Mouse (Mus musculus) liver, embryonic 13.5 days (tissue): Measurements from ENCODE around the gene B3glct. TPM values are rescaled to one million over a fixed set of nuclear protein-coding genes. Genes with fewer than 3 reads are reported as not detected.
A peak's percentile ranks its signal among the peaks of the same experiment; 100 is the strongest.

Source experiments
- ATAC-seq: fragments of 200-750 bp; cut with Nextera tagmentation; 2 replicates; pipeline ENCODE4 v1.8.0; 2017; ENCODE audit warnings: low read depth, mild to moderate bottlenecking, moderate number of reproducible peaks, moderate library complexity
- DNase-seq: peaks from one replicate; pipeline ENCODE4 v3.0.0; 2022
- H3K27ac ChIP-seq: fragments of 300-500 bp; sonication (generic); 2 replicates; pipeline ENCODE4 v1.5.1; 2015; ENCODE audit warnings: moderate library complexity, mild to moderate bottlenecking, inconsistent platforms
- H3K27me3 ChIP-seq: fragments of 300-500 bp; sonication (generic); 2 replicates; pipeline ENCODE4 v1.6.1; 2015; ENCODE audit warnings: mild to moderate bottlenecking, inconsistent platforms
- H3K36me3 ChIP-seq: fragments of 300-500 bp; sonication (generic); 2 replicates; pipeline ENCODE4 v1.6.1; 2015; ENCODE audit warnings: mild to moderate bottlenecking, inconsistent platforms
- H3K4me1 ChIP-seq: fragments of 300-500 bp; sonication (generic); replicated peaks from 2 replicates; pipeline ENCODE4 v1.6.1; 2015; ENCODE audit warnings: inconsistent platforms
- H3K4me2 ChIP-seq: fragments of 300-500 bp; sonication (generic); 2 replicates; pipeline ENCODE4 v1.6.1; 2015; ENCODE audit warnings: inconsistent platforms, mild to moderate bottlenecking, moderate library complexity
- H3K4me3 ChIP-seq: fragments of 300-500 bp; sonication (generic); replicated peaks from 2 replicates; pipeline ENCODE4 v1.5.1; 2015; ENCODE audit warnings: mild to moderate bottlenecking, inconsistent platforms
- H3K9ac ChIP-seq: fragments of 300-500 bp; sonication (generic); 2 replicates; pipeline ENCODE4 v1.6.1; 2015; ENCODE audit warnings: mild to moderate bottlenecking, inconsistent platforms
- H3K9me3 ChIP-seq: fragments of 300-500 bp; sonication (generic); replicated peaks from 2 replicates; pipeline ENCODE4 v1.6.1; 2016; ENCODE audit warnings: inconsistent platforms
- WGBS: fragments of 180-500 bp; shearing (Covaris S2); methylation state at CpG from one replicate; pipeline ENCODE4 v1.1.7; 2015; ENCODE audit not compliant: insufficient replicate concordance; 5-methylcytosine and 5-hydroxymethylcytosine counted together
- polyA plus RNA-seq: library from polyadenylated mRNA; unstranded; fragments of >200 nt; fragmentation: Nextera tagmentation; extraction: Ambion mirVana; gene quantifications from 2 replicates; pipeline ENCODE4 v1.2.1, GENCODE M21; 2015

Gene B3glct
- polyA plus RNA-seq, 1 experiment from 2014 or later = 4.5 TPM

- no peaks in the 10 kb centered on the region for H3K9me3 ChIP-seq
- DNase-seq (no peak), ATAC-seq (no peak)
- peaks cover 4% of the 10 kb centered on the region; the same call in 1 of the 2 replicates for H3K27me3 ChIP-seq
- 75% methylated on average over 3 of the region's 3 CpGs for WGBS
- H3K9ac ChIP-seq = no peak overlapping the region
- H3K4me1 ChIP-seq = peaks cover 14% of the 10 kb centered on the region
- H3K4me3 ChIP-seq = no peak overlapping the region
- no peak overlapping the region for H3K4me2 ChIP-seq
- no peak overlapping the region for H3K27ac ChIP-seq
- H3K36me3 ChIP-seq = no peaks in the 10 kb centered on the region
Measured at GRCm38 (mm10) chr5:149677196-149677595, 834 bp upstream of the B3glct start.

GRCm38 (mm10) chr5:149678990-149679348 lies 939 bp downstream of the B3glct start:
- Histone ChIP-seq H3K36me3 (no peaks in the 10 kb centered on the region), H3K4me1 (peaks cover 14% of the 10 kb centered on the region), H3K9ac (peak overlapping the region; percentile 83), H3K9me3 (no peaks in the 10 kb centered on the region), H3K27ac (no peak overlapping the region), H3K4me2 (peak overlapping the region; percentile 98), H3K4me3 (peak overlapping the region; percentile 75), H3K27me3 (peaks cover 4% of the 10 kb centered on the region; the same call in 1 of the 2 replicates)
- ATAC-seq (peak; percentile 3; the same call in 1 of the 2 replicates), DNase-seq (no peak)
- 4% methylated on average over 15 of the region's 15 CpGs for WGBS

GRCm38 (mm10) chr5:149679362-149679761 lies 1.3 kb downstream of the B3glct start:
- no peak for DNase-seq
- H3K4me3 ChIP-seq = peak overlapping the region; percentile 75
- WGBS = 25% methylated on average over 12 of the region's 12 CpGs
- no peak overlapping the region for H3K27ac ChIP-seq
- H3K9ac ChIP-seq = peak overlapping the region; percentile 83
- H3K4me2 ChIP-seq = peak overlapping the region; percentile 98
- ATAC-seq = no peak
- H3K4me1 ChIP-seq = peaks cover 14% of the 10 kb centered on the region
- peaks cover 4% of the 10 kb centered on the region; the same call in 1 of the 2 replicates for H3K27me3 ChIP-seq
- H3K9me3 ChIP-seq = no peaks in the 10 kb centered on the region
- no peaks in the 10 kb centered on the region for H3K36me3 ChIP-seq

GRCm38 (mm10) chr5:149679886-149680285 lies 1.9 kb downstream of the B3glct start:
- peaks cover 14% of the 10 kb centered on the region for H3K4me1 ChIP-seq

GRCm38 (mm10) chr5:149680946-149681345 lies 2.9 kb downstream of the B3glct start:
- ATAC-seq = no peak
- Histone ChIP-seq H3K4me1 (peaks cover 14% of the 10 kb centered on the region), H3K36me3 (no peaks in the 10 kb centered on the region), H3K27me3 (peaks cover 4% of the 10 kb centered on the region; the same call in 1 of the 2 replicates), H3K9ac (no peak overlapping the region), H3K4me3 (no peak overlapping the region), H3K4me2 (no peak overlapping the region), H3K9me3 (no peaks in the 10 kb centered on the region), H3K27ac (no peak overlapping the region)
- DNase-seq = no peak
- WGBS = 64% methylated on average over 5 of the region's 5 CpGs

More at GRCm38 (mm10) chr5:149679886-149680285, 1.9 kb downstream of the B3glct start:
- no peak overlapping the region for H3K4me3 ChIP-seq
- no peak overlapping the region for H3K27ac ChIP-seq
- no peaks in the 10 kb centered on the region for H3K9me3 ChIP-seq
- no peak overlapping the region for H3K4me2 ChIP-seq
- no peak for ATAC-seq
- H3K36me3 ChIP-seq = no peaks in the 10 kb centered on the region
- no peak overlapping the region for H3K9ac ChIP-seq
- H3K27me3 ChIP-seq = peaks cover 4% of the 10 kb centered on the region; the same call in 1 of the 2 replicates
- 66% methylated on average over 7 of the region's 7 CpGs for WGBS
- DNase-seq = no peak

GRCm38 (mm10) chr5:149689860-149690259 lies 11.8 kb downstream of the B3glct start:
- 44% methylated on average over 5 of the region's 5 CpGs for WGBS
- Histone ChIP-seq H3K9ac (no peak overlapping the region), H3K9me3 (no peaks in the 10 kb centered on the region), H3K27ac (no peak overlapping the region), H3K36me3 (no peaks in the 10 kb centered on the region), H3K4me2 (no peak overlapping the region), H3K4me1 (0 out of 2 replicates have a peak, but pooled peaks cover 2% of the 10 kb centered on the region), H3K4me3 (no peak overlapping the region), H3K27me3 (no peaks in the 10 kb centered on the region)
- no peak for ATAC-seq
- DNase-seq = no peak

- peaks cover 8% of the 10 kb centered on the region; the same call in 1 of the 2 replicates for H3K36me3 ChIP-seq
- WGBS = 77% methylated on average over 11 of the region's 11 CpGs
- H3K9ac ChIP-seq = no peak overlapping the region
- H3K9me3 ChIP-seq = no peaks in the 10 kb centered on the region
- no peak for DNase-seq
- no peaks in the 10 kb centered on the region for H3K27me3 ChIP-seq
- H3K4me1 ChIP-seq = 0 out of 2 replicates have a peak, but pooled peaks cover 2% of the 10 kb centered on the region
- H3K4me2 ChIP-seq = no peak overlapping the region
- H3K27ac ChIP-seq = no peak overlapping the region
- ATAC-seq = no peak
- no peak overlapping the region for H3K4me3 ChIP-seq
Measured at GRCm38 (mm10) chr5:149692548-149692947, 14.5 kb downstream of the B3glct start.

- Histone ChIP-seq H3K27ac (no peak overlapping the region), H3K9me3 (no peaks in the 10 kb centered on the region), H3K27me3 (no peaks in the 10 kb centered on the region), H3K4me1 (0 out of 2 replicates have a peak, but pooled peaks cover 2% of the 10 kb centered on the region), H3K36me3 (peaks cover 8% of the 10 kb centered on the region; the same call in 1 of the 2 replicates), H3K4me3 (no peak overlapping the region), H3K9ac (no peak overlapping the region), H3K4me2 (no peak overlapping the region)
- no peak for DNase-seq
- ATAC-seq = no peak
- WGBS = 52% methylated on average over 2 of the region's 2 CpGs
Measured at GRCm38 (mm10) chr5:149693200-149693599, 15.2 kb downstream of the B3glct start.

GRCm38 (mm10) chr5:149693968-149694367 lies 15.9 kb downstream of the B3glct start:
- no peak for ATAC-seq

GRCm38 (mm10) chr5:149695077-149695750 lies 17.2 kb downstream of the B3glct start:
- no peaks in the 10 kb centered on the region for H3K9me3 ChIP-seq
- no peak overlapping the region for H3K27ac ChIP-seq
- H3K27me3 ChIP-seq = no peaks in the 10 kb centered on the region
- H3K9ac ChIP-seq = no peak overlapping the region
- no peak overlapping the region for H3K4me3 ChIP-seq
- WGBS = 62% methylated on average over 18 of the region's 18 CpGs
- no peaks in the 10 kb centered on the region for H3K4me1 ChIP-seq
- H3K4me2 ChIP-seq = peak overlapping the region; percentile 17; the same call in 1 of the 2 replicates
- peaks cover 8% of the 10 kb centered on the region; the same call in 1 of the 2 replicates for H3K36me3 ChIP-seq
- DNase-seq (no peak), ATAC-seq (no peak)

More at GRCm38 (mm10) chr5:149693968-149694367, 15.9 kb downstream of the B3glct start:
- H3K36me3 ChIP-seq = peaks cover 8% of the 10 kb centered on the region; the same call in 1 of the 2 replicates
- H3K4me2 ChIP-seq = no peak overlapping the region
- WGBS = 70% methylated on average over 3 of the region's 3 CpGs
- DNase-seq = no peak
- H3K27ac ChIP-seq = no peak overlapping the region
- H3K4me1 ChIP-seq = 0 out of 2 replicates have a peak, but pooled peaks cover 2% of the 10 kb centered on the region
- H3K27me3 ChIP-seq = no peaks in the 10 kb centered on the region
- H3K9me3 ChIP-seq = no peaks in the 10 kb centered on the region
- H3K9ac ChIP-seq = no peak overlapping the region
- no peak overlapping the region for H3K4me3 ChIP-seq

GRCm38 (mm10) chr5:149702770-149703169 lies 24.7 kb downstream of the B3glct start:
- Histone ChIP-seq H3K4me2 (no peak overlapping the region), H3K27me3 (no peaks in the 10 kb centered on the region), H3K36me3 (peaks cover 20% of the 10 kb centered on the region), H3K27ac (no peak overlapping the region), H3K4me3 (no peak overlapping the region), H3K4me1 (no peaks in the 10 kb centered on the region), H3K9me3 (peaks cover 5% of the 10 kb centered on the region; the same call in 1 of the 2 replicates), H3K9ac (no peak overlapping the region)
- DNase-seq (no peak), ATAC-seq (no peak)

GRCm38 (mm10) chr5:149711545-149711944 lies 33.5 kb downstream of the B3glct start:
- H3K9ac ChIP-seq = no peak overlapping the region
- no peak overlapping the region for H3K4me3 ChIP-seq
- WGBS = 84% methylated on average over 4 of the region's 4 CpGs
- H3K36me3 ChIP-seq = peaks cover 20% of the 10 kb centered on the region; the same call in 1 of the 2 replicates
- ATAC-seq = no peak
- H3K27me3 ChIP-seq = no peaks in the 10 kb centered on the region
- H3K4me1 ChIP-seq = no peaks in the 10 kb centered on the region
- H3K9me3 ChIP-seq = peaks cover 11% of the 10 kb centered on the region
- H3K27ac ChIP-seq = no peak overlapping the region
- DNase-seq = no peak
- H3K4me2 ChIP-seq = no peak overlapping the region
